Mouse (Mus musculus) heart, embryonic 15.5 days (tissue): ENCODE results near the gene Rap1b. TPM values are rescaled to one million over a fixed set of nuclear protein-coding genes. Genes with fewer than 3 reads are reported as not detected.

Source experiments
- ATAC-seq: fragments of 200-750 bp; cut with Nextera tagmentation; replicated peaks from 2 replicates; pipeline ENCODE4 v1.8.0; 2017; ENCODE audit warnings: low read depth, moderate TSS enrichment; ENCODE audit not compliant: insufficient number of reproducible peaks, insufficient read depth, low FRiP score
- H3K27ac ChIP-seq: fragments of 300-500 bp; sonication (generic); 2 replicates; pipeline ENCODE4 v1.5.1; 2015; ENCODE audit warnings: mild to moderate bottlenecking, inconsistent platforms
- H3K27me3 ChIP-seq: fragments of 300-500 bp; sonication (generic); 2 replicates; pipeline ENCODE4 v1.6.1; 2015; ENCODE audit warnings: inconsistent platforms
- H3K36me3 ChIP-seq: fragments of 300-500 bp; sonication (generic); 2 replicates; pipeline ENCODE4 v1.6.1; 2015; ENCODE audit warnings: mild to moderate bottlenecking, inconsistent platforms
- H3K4me1 ChIP-seq: fragments of 300-500 bp; sonication (generic); replicated peaks from 2 replicates; pipeline ENCODE4 v1.6.1; 2015; ENCODE audit warnings: inconsistent platforms
- H3K4me2 ChIP-seq: fragments of 300-500 bp; sonication (generic); 2 replicates; pipeline ENCODE4 v1.6.1; 2015; ENCODE audit warnings: inconsistent platforms, mild to moderate bottlenecking, moderate library complexity
- H3K4me3 ChIP-seq: fragments of 300-500 bp; sonication (generic); 2 replicates; pipeline ENCODE4 v1.5.1; 2015; ENCODE audit warnings: mild to moderate bottlenecking, inconsistent platforms
- H3K9ac ChIP-seq: fragments of 300-500 bp; sonication (generic); 2 replicates; pipeline ENCODE4 v1.6.1; 2015; ENCODE audit warnings: mild to moderate bottlenecking, inconsistent platforms
- H3K9me3 ChIP-seq: fragments of 300-500 bp; sonication (generic); replicated peaks from 2 replicates; pipeline ENCODE4 v1.6.1; 2016; ENCODE audit warnings: inconsistent platforms
- WGBS: fragments of 180-500 bp; shearing (Covaris S2); methylation state at CpG from one replicate; pipeline ENCODE4 v1.1.7; 2015; ENCODE audit warnings: mixed read lengths; 5-methylcytosine and 5-hydroxymethylcytosine counted together
- polyA plus RNA-seq: library from polyadenylated mRNA; unstranded; fragments of >200 nt; fragmentation: Nextera tagmentation; extraction: Ambion mirVana; gene quantifications from 2 replicates; pipeline ENCODE4 v1.2.1, GENCODE M21; 2015

The Rap1b gene
- polyA plus RNA-seq, 1 experiment from 2014 or later: 112 TPM

- ATAC-seq: no peak
- no peaks in the 10 kb centered on the region for H3K4me1 ChIP-seq
- H3K9me3 ChIP-seq: no peaks in the 10 kb centered on the region
- no peak overlapping the region for H3K4me3 ChIP-seq
- no peak overlapping the region for H3K9ac ChIP-seq
- no peak overlapping the region for H3K4me2 ChIP-seq
- H3K27ac ChIP-seq: no peak overlapping the region
- no peaks in the 10 kb centered on the region for H3K27me3 ChIP-seq
- 95% methylated on average over 5 of the region's 5 CpGs for WGBS
- peaks cover 65% of the 10 kb centered on the region for H3K36me3 ChIP-seq
These were observed 79.0 kb downstream of the Rap1b start for GRCm38 (mm10) chr10:117766896-117767160.

GRCm38 (mm10) chr10:117766111-117766895 is 79.5 kb downstream of the Rap1b start:
- no peak overlapping the region for H3K4me2 ChIP-seq
- no peak overlapping the region for H3K9ac ChIP-seq
- H3K36me3 ChIP-seq: peaks cover 66% of the 10 kb centered on the region
- ATAC-seq: no peak
- no peaks in the 10 kb centered on the region for H3K4me1 ChIP-seq
- H3K9me3 ChIP-seq: no peaks in the 10 kb centered on the region
- no peak overlapping the region for H3K27ac ChIP-seq
- no peaks in the 10 kb centered on the region for H3K27me3 ChIP-seq
- no peak overlapping the region for H3K4me3 ChIP-seq
- WGBS: 86% methylated on average over 16 of the region's 16 CpGs

GRCm38 (mm10) chr10:117765116-117765894 is 80.5 kb downstream of the Rap1b start:
- no peak for ATAC-seq
- Histone ChIP-seq H3K4me3 (no peak overlapping the region), H3K4me1 (no peaks in the 10 kb centered on the region), H3K27ac (no peak overlapping the region), H3K4me2 (no peak overlapping the region), H3K36me3 (peaks cover 68% of the 10 kb centered on the region), H3K9ac (no peak overlapping the region), H3K9me3 (no peaks in the 10 kb centered on the region), H3K27me3 (no peaks in the 10 kb centered on the region)
- WGBS: 93% methylated on average over 11 of the region's 11 CpGs

- Histone ChIP-seq H3K27ac (no peak overlapping the region), H3K9me3 (no peaks in the 10 kb centered on the region), H3K9ac (no peak overlapping the region), H3K27me3 (no peaks in the 10 kb centered on the region), H3K4me1 (no peaks in the 10 kb centered on the region), H3K4me3 (no peak overlapping the region), H3K36me3 (peaks cover 68% of the 10 kb centered on the region), H3K4me2 (no peak overlapping the region)
- ATAC-seq: no peak
- WGBS: 87% methylated on average over 6 of the region's 6 CpGs
These were observed 81.2 kb downstream of the Rap1b start for GRCm38 (mm10) chr10:117764598-117764997.

Other genes with a start within 250 kb of the Rap1b start
- gene Cpm, start 216.5 kb downstream of the Rap1b start, polyA plus RNA-seq: 2.4 and 6.6 TPM in 2 replicates
- 39.0 and 46.7 TPM in 2 replicates for gene Mdm2, start 135.3 kb downstream of the Rap1b start, polyA plus RNA-seq
- 7.1 and 8.9 TPM in 2 replicates for gene Slc35e3, start 99.7 kb downstream of the Rap1b start, polyA plus RNA-seq
- gene Nup107, start 53.3 kb downstream of the Rap1b start, polyA plus RNA-seq: 35.6 and 38.9 TPM in 2 replicates